Mouse (Mus musculus): Measurements from ENCODE around the gene 9430015G10Rik.
"Not testable (repeated sequence)": the region's sequence is repeated elsewhere in the genome, so short reads cannot be mapped to it uniquely, and the experiment has no call there.

The 9430015G10Rik gene

GRCm38 (mm10) chr4:156099427-156099826 lies 10.4 kb upstream of the 9430015G10Rik start:
- DNase-seq = no peak

- DNase-seq = no peak
Measured at GRCm38 (mm10) chr4:156100501-156100900, 9.3 kb upstream of the 9430015G10Rik start.

DNA sequence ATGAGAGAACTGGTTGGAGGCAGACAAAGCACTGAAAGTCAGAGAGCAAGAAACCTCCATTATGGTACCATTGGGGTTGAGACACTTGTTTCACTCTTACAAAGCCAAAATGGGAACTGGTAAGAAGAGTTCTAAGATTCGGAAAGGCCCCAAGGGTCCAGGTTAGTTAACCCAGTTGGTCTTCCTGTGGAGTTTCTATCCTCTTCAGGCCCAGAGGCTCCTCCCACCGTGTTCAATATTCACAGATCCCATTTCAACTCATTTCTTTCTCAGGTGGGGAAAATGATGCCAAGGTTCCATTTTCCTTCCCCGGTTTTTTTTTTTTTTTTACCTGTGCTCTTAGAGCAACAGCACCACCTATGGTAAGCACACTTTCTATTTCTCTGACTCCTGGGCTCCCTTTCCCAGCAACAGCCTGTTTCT lies 8.3 kb upstream of the 9430015G10Rik start:
- DNase-seq = no peak

GRCm38 (mm10) chr4:156103342-156103741 lies 6.4 kb upstream of the 9430015G10Rik start:
- no peak for DNase-seq

- peak; percentile 27 for DNase-seq
Measured at GRCm38 (mm10) chr4:156108606-156109546, 906 bp upstream of the 9430015G10Rik start.

GRCm38 (mm10) chr4:156124077-156124476 lies 14.3 kb downstream of the 9430015G10Rik start:
- DNase-seq = no peak

DNA sequence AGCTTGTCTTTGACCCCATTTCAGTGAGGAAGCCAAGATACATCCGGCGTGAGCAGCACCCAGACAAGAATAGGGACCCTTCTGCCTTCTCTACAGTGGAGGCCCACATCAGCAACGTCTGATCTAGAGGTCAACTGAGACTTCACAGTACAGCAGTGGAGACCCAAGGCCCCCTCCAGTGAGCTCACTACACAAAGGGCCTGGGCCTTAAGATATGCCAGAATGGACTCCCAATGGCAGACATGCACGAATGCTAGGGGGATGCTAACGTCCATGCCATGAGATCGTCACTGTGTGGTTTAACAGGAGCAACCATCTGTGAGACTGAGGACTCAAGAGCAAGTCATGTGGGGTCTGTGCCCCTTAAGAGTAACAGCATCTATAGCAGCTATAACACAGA lies 15.6 kb downstream of the 9430015G10Rik start:
- no peak for DNase-seq

GRCm38 (mm10) chr4:156126841-156127240 lies 17.1 kb downstream of the 9430015G10Rik start:
- no peak for DNase-seq

DNA sequence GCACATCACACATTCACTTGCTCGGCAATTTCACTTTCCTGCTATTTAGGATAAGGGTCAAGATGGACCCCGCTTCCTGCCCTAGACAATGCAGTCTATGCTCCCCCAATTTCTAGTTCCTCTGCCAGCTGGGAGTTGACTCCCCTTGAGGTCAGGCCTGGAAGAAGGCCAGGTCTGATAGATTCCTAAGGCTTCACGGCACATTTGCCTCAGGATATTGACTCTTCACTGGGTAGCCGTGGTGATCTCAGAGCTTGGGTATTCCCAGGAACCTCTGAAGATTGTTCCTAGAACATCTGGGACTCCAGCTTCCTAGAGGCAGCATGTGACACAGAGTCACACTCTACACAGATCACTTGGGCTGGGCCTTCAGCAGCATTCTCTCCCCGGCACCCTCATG lies 19.0 kb downstream of the 9430015G10Rik start:
- DNase-seq = no peak

DNA sequence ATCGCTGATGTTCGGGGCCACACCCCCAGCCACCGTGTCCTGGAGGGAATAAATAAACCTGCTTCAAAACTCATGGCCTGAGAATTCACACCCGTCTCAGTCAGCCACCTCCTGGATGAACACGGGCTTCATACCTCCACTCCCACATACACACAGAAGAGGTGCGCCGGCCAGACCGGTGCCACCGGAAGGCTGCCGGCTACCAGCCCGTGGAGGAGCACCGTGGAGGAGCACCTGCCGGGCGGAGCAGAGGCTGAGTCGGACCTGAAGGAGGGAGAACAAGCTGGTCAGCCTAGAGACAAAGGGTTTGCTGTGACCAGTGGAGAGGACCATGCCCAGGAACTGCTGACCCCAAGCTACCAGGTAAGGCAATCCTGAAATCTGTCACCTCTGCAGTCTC lies 20.7 kb downstream of the 9430015G10Rik start, which contains the start of gene Rnf223:
TSS of gene Rnf223 (plus strand) at position 78 of the 400 bp plus-strand sequence.
- DNase-seq = no peak

- no peak for DNase-seq
Measured at GRCm38 (mm10) chr4:156130940-156131339, 21.2 kb downstream of the 9430015G10Rik start.

DNA sequence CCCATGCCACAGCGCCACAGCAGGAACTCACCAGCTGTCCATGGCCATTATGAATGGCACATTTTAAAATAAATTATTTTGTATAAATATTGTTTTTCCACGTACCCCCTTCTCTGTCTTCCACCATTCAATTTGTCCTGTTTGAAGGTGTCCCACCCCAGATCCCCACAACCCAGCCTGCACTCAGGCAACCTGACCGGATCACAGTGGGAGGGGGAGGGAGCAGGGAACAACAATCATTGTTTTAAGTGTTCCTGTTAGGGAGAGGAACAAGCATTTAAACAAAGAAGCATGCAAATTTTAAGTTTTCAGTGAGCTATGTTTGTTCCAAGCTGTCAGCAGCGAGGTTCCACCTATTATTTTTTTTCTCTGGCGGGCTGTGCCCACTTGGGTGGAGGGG lies 23.6 kb downstream of the 9430015G10Rik start:
- no peak for DNase-seq

DNA sequence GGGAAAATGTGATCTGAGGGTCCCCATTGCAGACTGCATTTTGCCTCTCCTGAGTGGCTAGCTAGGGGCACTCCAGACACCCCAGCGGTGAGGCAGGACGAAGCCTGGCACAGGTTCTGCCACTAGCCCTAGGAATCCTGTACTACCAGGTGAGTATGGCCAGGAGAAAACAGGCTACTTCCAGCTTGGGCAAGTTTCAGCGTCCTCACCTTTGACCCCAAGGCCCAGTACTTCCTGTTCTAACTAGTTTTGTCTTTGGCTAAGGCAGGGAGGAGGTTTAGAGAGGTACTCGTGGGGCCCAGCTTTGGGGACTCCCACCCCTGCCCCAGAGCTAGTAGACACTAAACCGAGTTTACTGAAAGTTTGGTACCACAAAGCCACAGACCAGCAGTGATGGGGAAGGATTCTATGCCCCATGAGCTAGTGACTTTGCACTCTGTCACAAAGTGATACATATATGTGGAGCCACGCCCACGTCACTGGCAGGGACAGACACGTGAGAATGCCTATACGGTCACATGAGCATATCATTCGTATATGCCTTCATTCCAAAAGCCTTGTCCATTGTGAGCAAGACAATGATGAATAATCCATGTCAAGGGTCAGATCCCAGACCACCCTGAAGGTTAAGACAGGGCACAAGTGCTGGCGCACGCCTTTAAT lies 24.3 kb downstream of the 9430015G10Rik start:
- DNase-seq = no peak

DNA sequence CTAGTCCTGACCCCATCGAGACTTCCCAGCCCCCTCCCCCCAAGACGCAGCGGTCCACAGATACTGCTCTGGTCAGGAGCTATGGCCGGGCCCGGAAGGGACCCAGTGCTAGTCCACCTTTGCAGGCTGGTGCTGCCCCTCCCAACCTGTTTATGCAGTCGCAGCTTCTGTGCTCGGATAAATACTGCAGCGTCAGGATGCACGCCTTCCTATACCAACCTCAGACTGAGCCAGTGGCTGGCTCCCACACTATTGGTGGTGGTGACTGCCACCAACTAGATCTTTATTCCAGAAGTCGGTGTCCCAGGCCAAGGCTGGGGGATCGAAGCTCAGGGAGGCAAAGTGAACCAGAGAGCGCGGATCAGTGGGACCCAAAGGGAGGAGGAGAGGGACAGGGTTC lies 25.3 kb downstream of the 9430015G10Rik start:
- no peak for DNase-seq

GRCm38 (mm10) chr4:156135801-156136200 lies 26.0 kb downstream of the 9430015G10Rik start:
- DNase-seq = no peak

GRCm38 (mm10) chr4:156136285-156137100 lies 26.7 kb downstream of the 9430015G10Rik start:
- no peak for DNase-seq

DNA sequence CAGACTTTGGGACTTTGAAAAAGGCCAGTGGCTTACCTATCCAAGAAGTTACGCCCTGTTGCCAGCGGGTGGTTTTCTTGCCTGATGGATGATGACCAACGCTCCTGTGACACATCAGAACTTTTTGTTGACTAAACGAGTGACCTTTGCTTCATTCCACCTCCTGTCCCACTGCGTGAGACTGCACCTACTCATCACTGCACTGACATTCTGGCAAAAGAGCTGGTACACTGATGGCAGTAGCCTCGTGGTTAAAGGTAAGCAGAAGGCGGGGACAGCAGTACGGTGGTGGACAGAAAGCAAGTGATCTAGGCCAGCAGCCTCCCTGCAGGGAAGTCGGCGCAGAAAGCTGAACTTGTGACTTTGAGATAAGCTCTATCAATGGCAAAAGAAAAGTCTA lies 41.1 kb downstream of the 9430015G10Rik start:
- not testable (repeated sequence) for DNase-seq

DNA sequence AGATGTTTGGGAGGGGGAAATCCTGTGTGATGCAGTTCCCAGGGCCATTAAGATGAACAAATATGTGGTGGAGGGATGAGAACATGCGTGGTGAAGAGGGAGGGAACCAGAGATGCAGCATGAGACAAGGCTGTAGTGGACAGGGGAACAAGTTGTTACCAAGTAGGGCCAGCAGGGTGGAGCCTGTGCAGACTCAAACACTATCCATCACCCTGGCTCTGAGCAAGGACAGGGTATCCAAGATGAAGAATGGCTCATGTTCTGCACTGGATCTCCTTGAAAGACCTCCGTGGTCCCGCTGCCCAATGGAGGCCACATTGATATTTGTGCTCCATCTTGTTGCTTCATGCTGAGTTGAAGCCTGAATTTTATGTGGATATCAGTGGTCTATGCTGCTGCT lies 45.0 kb downstream of the 9430015G10Rik start:
- DNase-seq = no peak

DNA sequence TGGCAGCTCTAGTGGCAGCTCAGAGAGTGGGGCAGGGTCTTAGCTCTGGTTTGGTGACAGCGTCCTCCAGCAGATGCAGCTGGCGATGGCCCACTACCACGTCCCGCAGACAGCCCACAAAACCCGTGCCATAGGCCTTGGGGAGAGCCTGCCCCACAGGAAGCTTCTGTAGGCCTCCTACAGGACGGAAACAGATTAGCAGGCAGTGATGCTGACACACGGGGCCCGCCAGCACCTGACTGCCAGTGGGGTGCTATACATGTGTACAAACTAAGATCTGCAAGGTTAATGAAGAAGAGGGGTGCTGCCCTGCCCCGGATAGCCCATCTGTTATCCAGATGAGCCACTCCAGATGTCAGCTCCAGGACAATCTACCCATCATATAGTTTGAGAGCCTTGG lies 56.7 kb downstream of the 9430015G10Rik start:
- DNase-seq = no peak

- DNase-seq = no peak
Measured at GRCm38 (mm10) chr4:156168611-156169010, 58.8 kb downstream of the 9430015G10Rik start.

GRCm38 (mm10) chr4:156169129-156169528 lies 59.3 kb downstream of the 9430015G10Rik start:
- DNase-seq = no peak

DNA sequence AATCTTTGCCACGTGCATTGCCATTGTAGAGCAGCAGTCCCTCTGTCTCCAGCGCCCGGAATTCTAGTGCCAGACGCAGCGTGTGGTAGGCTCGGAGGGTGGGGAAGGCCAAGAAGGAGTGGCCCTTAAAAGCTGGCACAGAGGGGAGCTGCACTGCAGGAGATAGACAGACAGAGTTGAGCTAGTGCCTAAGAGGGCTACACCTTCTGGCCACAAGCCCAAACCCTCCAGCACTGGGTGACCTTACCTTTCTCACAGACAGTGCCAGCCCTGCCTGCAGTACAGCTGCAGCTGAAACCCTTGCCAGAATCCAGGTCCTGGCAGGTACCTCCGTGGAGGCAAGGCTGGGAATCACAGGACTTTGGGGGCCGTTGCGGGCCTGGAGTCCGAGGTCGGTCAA lies 62.0 kb downstream of the 9430015G10Rik start:
- DNase-seq = no peak

All from right cerebral cortex, postnatal 14 days (tissue).